ENCODE assay signal across 18 mouse cellular contexts in the genomic region with DNA sequence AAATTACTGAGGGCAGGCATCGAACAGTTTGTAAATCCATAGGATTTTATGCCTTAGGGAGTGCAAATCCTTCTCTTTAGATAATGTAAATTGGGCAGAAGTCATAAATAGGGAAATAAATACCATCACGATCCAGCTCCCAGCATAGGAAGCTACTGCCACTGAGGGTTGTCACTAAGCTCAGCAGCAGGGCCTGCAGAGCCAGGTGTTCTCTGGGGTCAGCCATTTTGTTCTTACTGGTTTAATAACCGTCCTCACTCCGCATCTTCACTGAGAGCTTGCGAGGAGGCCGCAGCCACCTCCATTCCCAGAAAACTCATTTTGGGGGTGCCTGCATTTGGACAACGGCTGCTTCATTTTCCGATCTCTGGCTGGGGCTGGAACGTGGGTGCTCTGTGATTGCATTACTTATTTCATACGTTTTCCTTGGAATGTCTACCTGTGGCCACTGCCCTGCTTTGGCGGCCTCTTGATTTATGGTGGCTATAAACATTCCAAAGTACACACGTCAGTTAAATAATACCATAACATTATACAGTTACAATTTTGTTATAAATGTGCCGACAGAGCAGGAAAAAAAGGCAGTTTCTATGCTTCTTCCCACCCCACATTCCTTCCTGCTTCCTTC.
DNase-seq lines count a peak whose midpoint lies in the region; ATAC-seq and TF ChIP-seq lines count a peak whose summit lies in the region.
"Had no signal": no experiment of that assay in that cellular context is flagged by ENCODE, and none has a peak within 500 bp of the region (broad histone marks: within the 10 kb centered on the region; RNA-seq: fewer than 3 reads in every experiment).

No protein-coding gene starts in this region.

- no peaks in the 10 kb centered on the region for H3K36me3 ChIP-seq in kidney, embryonic 16.5 days (ENCODE audit: insufficient read depth, low read length)
- H3K36me3 ChIP-seq in intestine, embryonic 16.5 days (ENCODE audit: control insufficient read depth, insufficient read depth, low read length) = no peaks in the 10 kb centered on the region
- H3K36me3 ChIP-seq in small intestine, adult 2 months (ENCODE audit: control insufficient read depth, insufficient read depth, low read length) = no peaks in the 10 kb centered on the region
- H3K36me3 ChIP-seq: embryonic facial prominence, embryonic 12.5 days; midbrain, embryonic 15.5 days; neural tube, embryonic 12.5 days had no signal

- H3K4me3 ChIP-seq in kidney, embryonic 16.5 days (ENCODE audit: low read length) = no peak overlapping the region
- no peak overlapping the region for H3K4me3 ChIP-seq in intestine, embryonic 16.5 days (ENCODE audit: low read length)
- peak overlapping the region; percentile 41 for H3K4me3 ChIP-seq in small intestine, adult 2 months (ENCODE audit: low read depth, low read length)
- H3K4me3 ChIP-seq: embryonic facial prominence, embryonic 12.5 days; midbrain, embryonic 15.5 days; neural tube, embryonic 12.5 days had no signal

- no peak overlapping the region for H3K4me2 ChIP-seq in kidney, embryonic 16.5 days (replicated peaks; ENCODE audit: low read depth, low read length)
- H3K4me2 ChIP-seq in intestine, embryonic 16.5 days (ENCODE audit: low read depth, low read length) = peak overlapping the region; percentile 41
- H3K4me2 ChIP-seq: embryonic facial prominence, embryonic 12.5 days; midbrain, embryonic 15.5 days; neural tube, embryonic 12.5 days had no signal

- H3K4me1 ChIP-seq in kidney, embryonic 16.5 days (ENCODE audit: insufficient read depth, low read length) = peaks cover 31% of the 10 kb centered on the region
- peaks cover 18% of the 10 kb centered on the region for H3K4me1 ChIP-seq in intestine, embryonic 16.5 days (ENCODE audit: control insufficient read depth, insufficient read depth, low read length)
- peaks cover 27% of the 10 kb centered on the region; the same call in 1 of the 2 replicates for H3K4me1 ChIP-seq in small intestine, adult 2 months (ENCODE audit: control insufficient read depth, insufficient read depth, insufficient read length, low read length)
- H3K4me1 ChIP-seq: embryonic facial prominence, embryonic 12.5 days; midbrain, embryonic 15.5 days had no signal

- no peak for DNase-seq in kidney, adult 11 months
- DNase-seq in kidney, postnatal 14 days = peak; percentile 18
- DNase-seq in ovary, adult 18-20 months (ENCODE audit: low spot score) = no peak
- DNase-seq in frontal cortex, postnatal 36 days (ENCODE audit: low spot score in 2 of 2) = no peak
- DNase-seq: adrenal gland, postnatal 36 days; cerebellum, postnatal 25 days; heart, adult 18-20 months; heart, postnatal 10 days; layer of hippocampus, adult 9-11 months; retina, postnatal 1 day; spleen, adult 18-20 months had no signal

- H3K27ac ChIP-seq in kidney, embryonic 16.5 days (ENCODE audit: low read length) = peak overlapping the region; percentile 95
- H3K27ac ChIP-seq in intestine, embryonic 16.5 days (ENCODE audit: low read length) = peak overlapping the region; percentile 65
- peak overlapping the region; percentile 88 for H3K27ac ChIP-seq in small intestine, adult 2 months (ENCODE audit: insufficient read depth, low read depth, low read length)
- H3K27ac ChIP-seq: embryonic facial prominence, embryonic 12.5 days; macrophage; midbrain, embryonic 15.5 days; neural tube, embryonic 12.5 days had no signal

- no peak for TF ChIP-seq CTCF in small intestine, adult 2 months (IDR thresholded peaks at IDR 0.05; ENCODE audit: extremely low read depth, insufficient read length, insufficient replicate concordance, low read depth, low read length)

- 0 out of 2 replicates have a peak overlapping the region, but pooled peaks have one; percentile 25 for H3K9ac ChIP-seq in kidney, embryonic 16.5 days (replicated peaks; ENCODE audit: low read length)
- H3K9ac ChIP-seq in intestine, embryonic 16.5 days (ENCODE audit: low read depth, low read length) = 0 out of 2 replicates have a peak overlapping the region, but pooled peaks have one; percentile 12
- H3K9ac ChIP-seq: embryonic facial prominence, embryonic 12.5 days; midbrain, embryonic 15.5 days; neural tube, embryonic 12.5 days had no signal

- no peak for TF ChIP-seq POLR2A in small intestine, adult 2 months (IDR thresholded peaks at IDR 0.05; ENCODE audit: low read depth, low read length)

- ATAC-seq in kidney, embryonic 16.5 days (ENCODE audit: low FRiP score, low TSS enrichment) = peak; percentile 12; the same call in 1 of the 2 replicates
- peak; percentile 77 for ATAC-seq in intestine, embryonic 16.5 days
- ATAC-seq: midbrain, embryonic 15.5 days had no signal

- peaks cover 12% of the 10 kb centered on the region for H3K9me3 ChIP-seq in kidney, embryonic 16.5 days (ENCODE audit: low read length)
- no peaks in the 10 kb centered on the region for H3K9me3 ChIP-seq in intestine, embryonic 16.5 days (ENCODE audit: control insufficient read depth, low read length)

- no peaks in the 10 kb centered on the region for H3K27me3 ChIP-seq in kidney, embryonic 16.5 days (ENCODE audit: insufficient read depth, low read length)
- no peaks in the 10 kb centered on the region for H3K27me3 ChIP-seq in intestine, embryonic 16.5 days (replicated peaks; ENCODE audit: control insufficient read depth, insufficient read depth, low read length)
- no peaks in the 10 kb centered on the region for H3K27me3 ChIP-seq in small intestine, adult 2 months (ENCODE audit: control insufficient read depth, insufficient read depth, low read length)
- H3K27me3 ChIP-seq: embryonic facial prominence, embryonic 12.5 days; midbrain, embryonic 15.5 days; neural tube, embryonic 12.5 days had no signal

- WGBS in kidney, embryonic 16.5 days = 46% methylated on average over 13 of the region's 13 CpGs
- 38% methylated on average over 13 of the region's 13 CpGs for WGBS in intestine, embryonic 16.5 days
- 31% methylated on average over 13 of the region's 13 CpGs for WGBS in small intestine, adult 2 months
